Mouse (Mus musculus) neural tube, embryonic 12.5 days (tissue): ENCODE data around the gene Gm48552. TPM values are rescaled to one million over a fixed set of nuclear protein-coding genes. Genes with fewer than 3 reads are reported as not detected.

Source experiments
- ATAC-seq: fragments of 200-750 bp; cut with Nextera tagmentation; 2 replicates; pipeline ENCODE4 v1.8.0; 2017; ENCODE audit warnings: low read depth, mild to moderate bottlenecking, moderate TSS enrichment, moderate library complexity; ENCODE audit not compliant: low FRiP score
- H3K27ac ChIP-seq: fragments of 300-500 bp; sonication (generic); 2 replicates; pipeline ENCODE4 v1.5.1; 2016
- H3K27me3 ChIP-seq: fragments of 300-500 bp; sonication (generic); replicated peaks from 2 replicates; pipeline ENCODE4 v1.6.1; 2016; ENCODE audit warnings: mild to moderate bottlenecking
- H3K36me3 ChIP-seq: fragments of 300-500 bp; sonication (generic); 2 replicates; pipeline ENCODE4 v1.6.1; 2016; ENCODE audit warnings: mild to moderate bottlenecking
- H3K4me1 ChIP-seq: fragments of 300-500 bp; sonication (generic); 2 replicates; pipeline ENCODE4 v1.6.1; 2016
- H3K4me2 ChIP-seq: fragments of 300-500 bp; sonication (generic); replicated peaks from 2 replicates; pipeline ENCODE4 v1.6.1; 2016; ENCODE audit warnings: mild to moderate bottlenecking
- H3K4me3 ChIP-seq: fragments of 300-500 bp; sonication (generic); 2 replicates; pipeline ENCODE4 v1.5.1; 2016
- H3K9ac ChIP-seq: fragments of 300-500 bp; sonication (generic); 2 replicates; pipeline ENCODE4 v1.6.1; 2016; ENCODE audit warnings: mild to moderate bottlenecking
- H3K9me3 ChIP-seq: fragments of 300-500 bp; sonication (generic); 2 replicates; pipeline ENCODE4 v1.6.1; 2016; ENCODE audit warnings: mild to moderate bottlenecking
- WGBS: fragments of 180-500 bp; shearing (Covaris S2); methylation state at CpG from one replicate; pipeline ENCODE4 v1.1.7; 2016; 5-methylcytosine and 5-hydroxymethylcytosine counted together
- polyA plus RNA-seq: library from polyadenylated mRNA; unstranded; fragments of >200 nt; fragmentation: Nextera tagmentation; extraction: Ambion mirVana; gene quantifications from 2 replicates; pipeline ENCODE4 v1.2.1, GENCODE M21; 2016

The Gm48552 gene
- polyA plus RNA-seq, 1 experiment from 2014 or later: 2.3 TPM

DNA sequence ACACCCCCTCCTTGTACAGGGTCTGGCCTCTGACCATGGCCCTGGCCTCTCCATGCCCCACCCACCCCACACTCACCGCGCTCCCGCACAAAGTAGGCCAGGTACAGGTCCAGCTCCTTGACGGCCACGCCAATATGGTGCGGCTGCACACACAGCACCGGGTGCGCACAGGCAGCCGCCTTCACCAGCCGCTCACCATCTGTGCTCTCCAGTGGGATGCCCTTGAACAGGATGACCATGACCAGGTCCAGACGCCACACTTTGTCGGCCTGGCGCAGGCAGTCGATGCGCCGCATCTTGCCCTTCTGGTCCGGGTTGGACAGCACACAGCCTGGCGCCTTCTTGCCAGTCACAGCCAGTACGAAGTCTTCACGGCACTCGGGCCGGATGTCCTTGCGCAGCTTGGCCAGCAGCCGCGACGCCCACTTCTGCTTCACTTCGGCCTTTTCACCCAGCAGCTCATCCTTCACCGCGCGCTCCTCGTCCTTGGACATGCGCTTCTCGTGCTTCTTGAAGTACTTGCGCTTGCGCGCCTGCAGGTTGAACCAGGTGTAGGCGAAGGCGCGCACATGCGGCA, 31.5 kb downstream of the Gm48552 start:
- no peak overlapping the region for H3K9ac ChIP-seq
- ATAC-seq: no peak
- no peak overlapping the region for H3K4me3 ChIP-seq

GRCm38 (mm10) chr10:81421041-81421796, 32.4 kb downstream of the Gm48552 start:
- peaks cover 30% of the 10 kb centered on the region for H3K27me3 ChIP-seq
- 75% methylated on average over 4 of the region's 4 CpGs for WGBS

More for the DNA sequence above, 31.5 kb downstream of the Gm48552 start:
- H3K27ac ChIP-seq: no peak overlapping the region
- H3K36me3 ChIP-seq: 0 out of 2 replicates have a peak, but pooled peaks cover 7% of the 10 kb centered on the region
- H3K9me3 ChIP-seq: no peaks in the 10 kb centered on the region
- peaks cover 54% of the 10 kb centered on the region for H3K4me1 ChIP-seq
- H3K27me3 ChIP-seq: peaks cover 20% of the 10 kb centered on the region
- no peak overlapping the region for H3K4me2 ChIP-seq
- WGBS: 85% methylated on average over 40 of the region's 40 CpGs

DNA sequence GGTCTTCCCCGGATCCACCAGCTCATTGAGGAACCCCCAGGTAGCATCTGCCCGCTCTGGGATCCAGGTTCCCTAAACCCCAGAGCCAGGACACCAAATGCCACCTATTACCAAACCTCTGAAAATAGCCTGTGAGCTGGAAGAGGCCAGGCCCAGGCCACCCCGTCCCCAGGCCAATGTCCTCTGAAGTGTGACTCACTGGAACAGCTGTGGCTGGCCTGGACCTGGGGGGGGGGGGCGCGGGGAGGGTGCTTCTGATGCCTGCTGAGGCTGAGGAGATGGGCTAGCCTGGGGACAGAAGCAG, 32.9 kb downstream of the Gm48552 start:
- no peak for ATAC-seq
- Histone ChIP-seq H3K4me2 (no peak overlapping the region), H3K27me3 (peaks cover 35% of the 10 kb centered on the region), H3K27ac (no peak overlapping the region), H3K9ac (0 out of 2 replicates have a peak overlapping the region, but pooled peaks have one; percentile 8), H3K9me3 (no peaks in the 10 kb centered on the region), H3K4me3 (no peak overlapping the region), H3K36me3 (0 out of 2 replicates have a peak, but pooled peaks cover 7% of the 10 kb centered on the region), H3K4me1 (peaks cover 54% of the 10 kb centered on the region)
- 80% methylated on average over 5 of the region's 5 CpGs for WGBS

More at GRCm38 (mm10) chr10:81421041-81421796, 32.4 kb downstream of the Gm48552 start:
- H3K4me1 ChIP-seq: peaks cover 54% of the 10 kb centered on the region
- no peak overlapping the region for H3K4me3 ChIP-seq
- H3K36me3 ChIP-seq: 0 out of 2 replicates have a peak, but pooled peaks cover 7% of the 10 kb centered on the region
- H3K9me3 ChIP-seq: no peaks in the 10 kb centered on the region
- H3K27ac ChIP-seq: no peak overlapping the region
- H3K4me2 ChIP-seq: no peak overlapping the region
- no peak overlapping the region for H3K9ac ChIP-seq
- ATAC-seq: no peak

- Histone ChIP-seq H3K4me2 (no peak overlapping the region), H3K36me3 (0 out of 2 replicates have a peak, but pooled peaks cover 7% of the 10 kb centered on the region), H3K4me3 (no peak overlapping the region), H3K9ac (no peak overlapping the region), H3K27me3 (peaks cover 40% of the 10 kb centered on the region), H3K4me1 (peaks cover 54% of the 10 kb centered on the region), H3K27ac (no peak overlapping the region), H3K9me3 (no peaks in the 10 kb centered on the region)
- no peak for ATAC-seq
- WGBS: 82% methylated on average over 6 of the region's 6 CpGs
Measured at GRCm38 (mm10) chr10:81422191-81422590, 33.4 kb downstream of the Gm48552 start.

- peaks cover 45% of the 10 kb centered on the region for H3K27me3 ChIP-seq
- ATAC-seq: no peak
- H3K27ac ChIP-seq: no peak overlapping the region
- no peak overlapping the region for H3K4me3 ChIP-seq
- H3K4me1 ChIP-seq: peaks cover 50% of the 10 kb centered on the region
- H3K4me2 ChIP-seq: no peak overlapping the region
- 82% methylated on average over 3 of the region's 3 CpGs for WGBS
- H3K9me3 ChIP-seq: no peaks in the 10 kb centered on the region
- no peak overlapping the region for H3K9ac ChIP-seq
- 0 out of 2 replicates have a peak, but pooled peaks cover 7% of the 10 kb centered on the region for H3K36me3 ChIP-seq
Measured at GRCm38 (mm10) chr10:81422661-81423217, 33.9 kb downstream of the Gm48552 start.

DNA sequence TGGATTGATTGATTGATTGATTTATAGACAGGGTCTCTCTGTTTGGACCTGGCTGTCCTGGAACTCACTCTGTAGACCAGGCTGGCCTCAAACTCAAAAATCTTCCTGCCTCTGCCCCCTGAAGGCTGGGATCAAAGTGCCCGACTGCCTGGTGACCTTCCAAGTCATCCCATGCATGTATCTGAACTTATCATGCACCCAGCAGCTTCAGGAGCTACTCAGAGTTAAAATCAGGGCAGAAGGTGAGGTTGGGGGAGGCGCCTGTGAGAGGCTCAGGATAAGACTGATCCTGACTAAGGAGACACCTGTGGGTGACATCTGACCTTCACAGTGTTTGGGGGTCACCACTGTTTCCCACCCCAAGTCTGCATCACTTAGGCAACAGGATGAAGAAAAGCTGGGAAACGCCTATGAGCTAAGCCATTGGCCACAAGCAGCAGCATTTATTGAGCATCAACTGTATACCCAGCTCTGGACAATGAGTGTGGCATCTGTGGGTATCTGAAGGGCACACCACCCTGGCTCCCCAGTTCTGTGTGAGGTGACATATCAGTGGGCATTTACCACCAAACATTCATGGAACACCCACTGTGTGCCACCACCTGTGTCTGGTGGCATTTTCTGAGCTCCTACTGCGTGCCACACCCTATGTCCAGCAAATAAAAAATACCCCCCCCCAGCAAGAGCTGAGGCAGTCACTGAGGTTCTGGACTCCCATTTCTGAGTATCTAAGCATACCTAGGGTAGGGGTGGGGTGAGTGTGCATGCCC, 34.9 kb downstream of the Gm48552 start:
- no peak overlapping the region for H3K27ac ChIP-seq
- ATAC-seq: no peak
- WGBS: 57% methylated on average over 4 of the region's 4 CpGs
- no peaks in the 10 kb centered on the region for H3K9me3 ChIP-seq
- H3K27me3 ChIP-seq: peaks cover 54% of the 10 kb centered on the region
- peak overlapping the region; percentile 65; the same call in 1 of the 2 replicates for H3K4me2 ChIP-seq
- H3K4me1 ChIP-seq: peaks cover 43% of the 10 kb centered on the region
- H3K36me3 ChIP-seq: 0 out of 2 replicates have a peak, but pooled peaks cover 7% of the 10 kb centered on the region
- no peak overlapping the region for H3K4me3 ChIP-seq
- H3K9ac ChIP-seq: no peak overlapping the region

DNA sequence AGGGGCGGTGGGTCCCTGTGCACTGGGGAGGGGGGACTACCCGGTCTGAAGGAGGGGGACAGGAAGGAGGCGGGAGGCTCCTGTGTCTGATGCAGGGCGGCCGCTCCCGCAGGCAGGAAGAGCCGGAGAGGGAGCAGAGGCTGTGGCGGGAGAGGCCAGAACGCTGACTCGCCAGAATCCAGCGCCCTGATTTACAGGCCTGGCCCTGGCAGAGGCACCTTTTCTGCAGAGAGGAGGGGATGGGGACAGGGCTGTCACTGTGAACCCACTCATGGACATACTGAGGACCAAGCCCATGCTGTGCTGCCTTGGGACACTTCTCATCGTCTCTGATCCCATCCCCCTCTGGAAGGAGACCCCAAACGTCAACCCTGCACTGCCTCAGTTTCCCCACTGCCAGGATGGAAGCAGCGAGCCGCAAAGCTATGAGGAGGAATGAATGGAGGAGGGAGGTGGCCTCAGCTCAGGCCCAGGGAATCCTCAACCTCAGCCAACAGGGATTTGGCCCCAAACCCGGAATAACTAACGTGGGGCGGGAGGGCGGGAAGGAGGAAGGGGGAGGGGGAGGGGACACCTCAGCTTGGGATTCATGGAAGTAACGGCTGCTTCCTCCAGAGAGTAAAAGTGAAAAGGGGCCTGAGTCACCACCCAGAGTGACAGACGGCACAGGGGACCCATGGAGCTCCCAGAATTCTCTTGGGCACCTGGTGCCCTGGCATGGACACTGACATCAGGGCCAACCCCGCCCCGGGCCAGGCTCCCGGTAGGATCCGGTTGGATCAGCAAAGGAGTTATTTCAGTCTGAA, 35.6 kb downstream of the Gm48552 start:
- Histone ChIP-seq H3K27ac (no peak overlapping the region), H3K4me3 (no peak overlapping the region), H3K27me3 (peaks cover 59% of the 10 kb centered on the region), H3K9me3 (no peaks in the 10 kb centered on the region), H3K36me3 (0 out of 2 replicates have a peak, but pooled peaks cover 7% of the 10 kb centered on the region), H3K9ac (no peak overlapping the region), H3K4me1 (peaks cover 40% of the 10 kb centered on the region), H3K4me2 (peak overlapping the region; percentile 65)
- 3% methylated on average over 24 of the region's 25 CpGs for WGBS
- no peak for ATAC-seq

DNA sequence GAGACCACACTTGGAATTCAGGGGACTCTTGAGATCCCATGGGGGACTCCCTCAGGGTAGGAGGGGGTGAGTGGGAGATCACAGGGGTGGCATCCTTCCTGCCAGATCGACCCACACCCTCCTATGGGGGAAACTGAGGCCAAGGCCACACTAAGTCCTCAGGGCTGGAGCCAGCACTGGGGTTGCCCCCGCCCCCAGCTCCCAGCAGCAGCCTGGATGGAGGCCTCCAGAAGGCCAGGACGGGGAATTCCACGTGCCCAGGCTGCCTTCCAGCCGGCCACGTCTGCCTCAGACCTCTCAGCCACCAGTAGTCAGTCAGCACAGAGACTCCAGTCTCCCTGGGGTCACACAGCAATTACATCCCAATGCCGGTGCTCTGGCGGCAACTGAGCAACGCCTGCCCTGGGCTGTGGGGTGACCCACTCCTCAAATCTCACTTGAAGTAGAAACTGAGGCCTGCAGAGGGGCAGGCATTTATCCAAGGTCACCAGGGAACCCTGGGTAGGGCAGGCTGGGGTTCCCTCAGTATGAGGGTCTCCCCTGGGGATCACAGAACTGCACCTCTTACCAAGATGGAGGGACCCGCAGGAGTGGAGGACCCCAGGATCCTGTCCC, 36.5 kb downstream of the Gm48552 start:
- Histone ChIP-seq H3K9ac (no peak overlapping the region), H3K27me3 (peaks cover 59% of the 10 kb centered on the region), H3K4me3 (no peak overlapping the region), H3K4me2 (peak overlapping the region; percentile 65), H3K9me3 (no peaks in the 10 kb centered on the region), H3K4me1 (peaks cover 46% of the 10 kb centered on the region), H3K36me3 (0 out of 2 replicates have a peak, but pooled peaks cover 1% of the 10 kb centered on the region), H3K27ac (no peak overlapping the region)
- ATAC-seq: no peak
- 28% methylated on average over 10 of the region's 10 CpGs for WGBS

GRCm38 (mm10) chr10:81426081-81426671, 37.4 kb downstream of the Gm48552 start:
- Histone ChIP-seq H3K9me3 (no peaks in the 10 kb centered on the region), H3K27ac (no peak overlapping the region), H3K4me2 (peak overlapping the region; percentile 65), H3K27me3 (peaks cover 61% of the 10 kb centered on the region), H3K4me3 (peak overlapping the region; percentile 42), H3K9ac (peak overlapping the region; percentile 55), H3K36me3 (no peaks in the 10 kb centered on the region), H3K4me1 (peaks cover 50% of the 10 kb centered on the region)
- ATAC-seq: no peak
- WGBS: 1% methylated on average over 19 of the region's 33 CpGs

- H3K4me3 ChIP-seq: peak overlapping the region; percentile 42
- H3K9ac ChIP-seq: peak overlapping the region; percentile 55
- WGBS: under 1% methylated on average over 38 of the region's 38 CpGs
- no peaks in the 10 kb centered on the region for H3K9me3 ChIP-seq
- H3K27ac ChIP-seq: no peak overlapping the region
- H3K27me3 ChIP-seq: peaks cover 68% of the 10 kb centered on the region
- H3K4me1 ChIP-seq: peaks cover 55% of the 10 kb centered on the region
- H3K36me3 ChIP-seq: no peaks in the 10 kb centered on the region
- H3K4me2 ChIP-seq: peak overlapping the region; percentile 65
- ATAC-seq: no peak
Measured at GRCm38 (mm10) chr10:81426897-81427296, 38.1 kb downstream of the Gm48552 start.

GRCm38 (mm10) chr10:81427327-81427726, 38.5 kb downstream of the Gm48552 start:
- ATAC-seq: no peak
- peaks cover 69% of the 10 kb centered on the region for H3K27me3 ChIP-seq
- no peak overlapping the region for H3K27ac ChIP-seq
- no peaks in the 10 kb centered on the region for H3K9me3 ChIP-seq
- peak overlapping the region; percentile 55 for H3K9ac ChIP-seq
- no peaks in the 10 kb centered on the region for H3K36me3 ChIP-seq
- WGBS: 37% methylated on average over 3 of the region's 3 CpGs
- peak overlapping the region; percentile 65 for H3K4me2 ChIP-seq
- H3K4me1 ChIP-seq: peaks cover 55% of the 10 kb centered on the region
- peak overlapping the region; percentile 42 for H3K4me3 ChIP-seq
